Mouse (Mus musculus) neural tube, embryonic 14.5 days (tissue): ENCODE measurements around the gene Slc4a3. TPM values are rescaled to one million over a fixed set of nuclear protein-coding genes. Genes with fewer than 3 reads are reported as not detected.

ENCODE experiments used
- ATAC-seq: fragments of 200-750 bp; cut with Nextera tagmentation; 2 replicates; pipeline ENCODE4 v1.8.0; 2017; ENCODE audit warnings: low read depth, mild to moderate bottlenecking, moderate TSS enrichment, moderate library complexity
- H3K27ac ChIP-seq: fragments of 300-500 bp; sonication (generic); 2 replicates; pipeline ENCODE4 v1.5.1; 2014; ENCODE audit warnings: low read depth, mild to moderate bottlenecking, control low read depth, low read length, moderate library complexity, mixed read lengths
- H3K27me3 ChIP-seq: fragments of 300-500 bp; sonication (generic); 2 replicates; pipeline ENCODE4 v1.6.1; 2014; ENCODE audit warnings: low read length; ENCODE audit not compliant: control insufficient read depth, insufficient read depth
- H3K36me3 ChIP-seq: fragments of 300-500 bp; sonication (generic); 2 replicates; pipeline ENCODE4 v1.6.1; 2014; ENCODE audit warnings: low read length, mixed read lengths; ENCODE audit not compliant: control insufficient read depth, insufficient read depth
- H3K4me1 ChIP-seq: fragments of 300-500 bp; sonication (generic); 2 replicates; pipeline ENCODE4 v1.6.1; 2014; ENCODE audit warnings: low read length; ENCODE audit not compliant: control insufficient read depth, insufficient read depth
- H3K4me2 ChIP-seq: fragments of 300-500 bp; sonication (generic); 2 replicates; pipeline ENCODE4 v1.6.1; 2014; ENCODE audit warnings: mild to moderate bottlenecking, low read depth, low read length, control low read depth
- H3K4me3 ChIP-seq: fragments of 300-500 bp; sonication (generic); 2 replicates; pipeline ENCODE4 v1.5.1; 2014; ENCODE audit warnings: low read depth, low read length, control low read depth, mixed read lengths
- H3K9ac ChIP-seq: fragments of 300-500 bp; sonication (generic); replicated peaks from 2 replicates; pipeline ENCODE4 v1.6.1; 2014; ENCODE audit warnings: low read depth, mild to moderate bottlenecking, control low read depth, low read length, mixed read lengths
- H3K9me3 ChIP-seq: fragments of 300-500 bp; sonication (generic); 2 replicates; pipeline ENCODE4 v1.6.1; 2016; ENCODE audit warnings: low read length; ENCODE audit not compliant: control insufficient read depth
- WGBS: fragments of 180-500 bp; shearing (Covaris S2); extraction: QIAGEN DNeasy Blood & Tissue Kit; methylation state at CpG from one replicate; pipeline ENCODE4 v1.1.7; 2014; 5-methylcytosine and 5-hydroxymethylcytosine counted together
- polyA plus RNA-seq: library from polyadenylated mRNA; unstranded; fragments of >200 nt; fragmentation: Nextera tagmentation; extraction: Ambion mirVana; gene quantifications from 2 replicates; pipeline ENCODE4 v1.2.1, GENCODE M21; 2014

Gene Slc4a3
- polyA plus RNA-seq, 1 experiment from 2014 or later: 39.9 TPM

GRCm38 (mm10) chr1:75505956-75506831 is 39.9 kb upstream of the Slc4a3 start, which contains the start of gene Obsl1:
Gene Obsl1, minus strand, starts transcription at chr1:75506452.
- peaks cover 3% of the 10 kb centered on the region; the same call in 1 of the 2 replicates for H3K4me1 ChIP-seq
- H3K4me2 ChIP-seq: peak within 1 kb of the TSS; percentile 89
- WGBS: under 1% methylated on average over 55 of the region's 65 CpGs
- H3K4me3 ChIP-seq: peak within 1 kb of the TSS; percentile 83
- peak within 1 kb of the TSS; percentile 97 for H3K9ac ChIP-seq
- H3K9me3 ChIP-seq: no peaks in the 10 kb centered on the region
- peak within 1 kb of the TSS; percentile 90 for H3K27ac ChIP-seq
- H3K27me3 ChIP-seq: no peaks in the 10 kb centered on the region
- ATAC-seq: peak; percentile 67
- H3K36me3 ChIP-seq: peaks cover 8% of the 10 kb centered on the region; the same call in 1 of the 2 replicates

GRCm38 (mm10) chr1:75507006-75507405 is 39.1 kb upstream of the Slc4a3 start, which contains the start of gene Inha:
Gene Inha, plus strand, starts transcription at chr1:75507077.
- H3K27ac ChIP-seq: peak within 1 kb of the TSS; percentile 90
- 79% methylated on average over 10 of the region's 10 CpGs for WGBS
- H3K36me3 ChIP-seq: no peaks in the 10 kb centered on the region
- no peaks in the 10 kb centered on the region for H3K9me3 ChIP-seq
- H3K4me1 ChIP-seq: peaks cover 3% of the 10 kb centered on the region; the same call in 1 of the 2 replicates
- no peak for ATAC-seq
- H3K27me3 ChIP-seq: no peaks in the 10 kb centered on the region
- peak within 1 kb of the TSS; percentile 83 for H3K4me3 ChIP-seq
- H3K4me2 ChIP-seq: peak within 1 kb of the TSS; percentile 89
- H3K9ac ChIP-seq: peak within 1 kb of the TSS; percentile 97

- Histone ChIP-seq H3K9ac (no peak overlapping the region), H3K9me3 (no peaks in the 10 kb centered on the region), H3K4me1 (peaks cover 3% of the 10 kb centered on the region; the same call in 1 of the 2 replicates), H3K4me2 (no peak overlapping the region), H3K27me3 (no peaks in the 10 kb centered on the region), H3K4me3 (no peak overlapping the region), H3K27ac (no peak overlapping the region), H3K36me3 (no peaks in the 10 kb centered on the region)
- WGBS: 64% methylated on average over 20 of the region's 20 CpGs
- ATAC-seq: no peak
Observed at GRCm38 (mm10) chr1:75509586-75509985, 36.5 kb upstream of the Slc4a3 start.

GRCm38 (mm10) chr1:75510154-75510553 is 35.9 kb upstream of the Slc4a3 start:
- WGBS: 75% methylated on average over 5 of the region's 5 CpGs
- H3K4me1 ChIP-seq: peaks cover 3% of the 10 kb centered on the region; the same call in 1 of the 2 replicates
- no peak overlapping the region for H3K4me3 ChIP-seq
- no peaks in the 10 kb centered on the region for H3K36me3 ChIP-seq
- H3K4me2 ChIP-seq: no peak overlapping the region
- no peaks in the 10 kb centered on the region for H3K9me3 ChIP-seq
- H3K27me3 ChIP-seq: no peaks in the 10 kb centered on the region
- no peak overlapping the region for H3K27ac ChIP-seq
- no peak overlapping the region for H3K9ac ChIP-seq
- ATAC-seq: no peak

GRCm38 (mm10) chr1:75511437-75512210 is 34.4 kb upstream of the Slc4a3 start:
- no peak overlapping the region for H3K9ac ChIP-seq
- no peaks in the 10 kb centered on the region for H3K36me3 ChIP-seq
- no peaks in the 10 kb centered on the region for H3K9me3 ChIP-seq
- no peak for ATAC-seq
- H3K4me3 ChIP-seq: no peak overlapping the region
- H3K4me2 ChIP-seq: no peak overlapping the region
- peaks cover under 1% of the 10 kb centered on the region; the same call in 1 of the 2 replicates for H3K4me1 ChIP-seq
- no peak overlapping the region for H3K27ac ChIP-seq
- 71% methylated on average over 4 of the region's 4 CpGs for WGBS
- H3K27me3 ChIP-seq: no peaks in the 10 kb centered on the region

- Histone ChIP-seq H3K4me1 (no peaks in the 10 kb centered on the region), H3K4me2 (no peak overlapping the region), H3K27me3 (no peaks in the 10 kb centered on the region), H3K9me3 (no peaks in the 10 kb centered on the region), H3K36me3 (no peaks in the 10 kb centered on the region), H3K9ac (no peak overlapping the region), H3K27ac (no peak overlapping the region), H3K4me3 (no peak overlapping the region)
- WGBS: 89% methylated on average over 3 of the region's 3 CpGs
- ATAC-seq: no peak
Observed at GRCm38 (mm10) chr1:75512550-75512949, 33.5 kb upstream of the Slc4a3 start.

- Histone ChIP-seq H3K4me2 (no peak overlapping the region), H3K9ac (no peak overlapping the region), H3K27ac (no peak overlapping the region), H3K27me3 (no peaks in the 10 kb centered on the region), H3K9me3 (no peaks in the 10 kb centered on the region), H3K4me1 (no peaks in the 10 kb centered on the region), H3K4me3 (no peak overlapping the region), H3K36me3 (no peaks in the 10 kb centered on the region)
- ATAC-seq: no peak
- WGBS: 82% methylated on average over 15 of the region's 15 CpGs
Observed at GRCm38 (mm10) chr1:75516703-75517380, 29.2 kb upstream of the Slc4a3 start.

- Histone ChIP-seq H3K9me3 (no peaks in the 10 kb centered on the region), H3K27me3 (no peaks in the 10 kb centered on the region), H3K4me3 (no peak overlapping the region), H3K9ac (no peak overlapping the region), H3K27ac (no peak overlapping the region), H3K36me3 (no peaks in the 10 kb centered on the region), H3K4me1 (no peaks in the 10 kb centered on the region), H3K4me2 (no peak overlapping the region)
- ATAC-seq: no peak
- WGBS: 83% methylated on average over 3 of the region's 4 CpGs
Observed at GRCm38 (mm10) chr1:75517984-75518383, 28.1 kb upstream of the Slc4a3 start.
